Mouse (Mus musculus) limb, embryonic 15.5 days (tissue): Measurements from ENCODE around the gene Glo1. TPM values are rescaled to one million over a fixed set of nuclear protein-coding genes. Genes with fewer than 3 reads are reported as not detected.
"Not testable (repeated sequence)": the region's sequence is repeated elsewhere in the genome, so short reads cannot be mapped to it uniquely, and the experiment has no call there.

Experiments
- ATAC-seq: fragments of 200-750 bp; cut with Nextera tagmentation; 2 replicates; pipeline ENCODE4 v1.8.0; 2017; ENCODE audit warnings: low read depth, moderate TSS enrichment; ENCODE audit not compliant: insufficient number of reproducible peaks, low FRiP score, low TSS enrichment
- H3K27ac ChIP-seq: fragments of 300-500 bp; sonication (generic); 2 replicates; pipeline ENCODE4 v1.5.1; 2015; ENCODE audit warnings: moderate library complexity, mild to moderate bottlenecking, inconsistent platforms
- H3K27me3 ChIP-seq: fragments of 300-500 bp; sonication (generic); 2 replicates; pipeline ENCODE4 v1.6.1; 2015; ENCODE audit warnings: inconsistent platforms
- H3K36me3 ChIP-seq: fragments of 300-500 bp; sonication (generic); 2 replicates; pipeline ENCODE4 v1.6.1; 2015; ENCODE audit warnings: inconsistent platforms
- H3K4me1 ChIP-seq: fragments of 300-500 bp; sonication (generic); 2 replicates; pipeline ENCODE4 v1.6.1; 2015; ENCODE audit warnings: inconsistent platforms
- H3K4me2 ChIP-seq: fragments of 300-500 bp; sonication (generic); 2 replicates; pipeline ENCODE4 v1.6.1; 2015; ENCODE audit warnings: mild to moderate bottlenecking, inconsistent platforms
- H3K4me3 ChIP-seq: fragments of 300-500 bp; sonication (generic); 2 replicates; pipeline ENCODE4 v1.5.1; 2015; ENCODE audit warnings: mild to moderate bottlenecking, inconsistent platforms
- H3K9ac ChIP-seq: fragments of 300-500 bp; sonication (generic); 2 replicates; pipeline ENCODE4 v1.6.1; 2015; ENCODE audit warnings: inconsistent platforms
- H3K9me3 ChIP-seq: fragments of 300-500 bp; sonication (generic); 2 replicates; pipeline ENCODE4 v1.6.1; 2016; ENCODE audit warnings: inconsistent platforms
- WGBS: fragments of 180-500 bp; shearing (Covaris S2); methylation state at CpG from one replicate; pipeline ENCODE4 v1.1.7; 2015; 5-methylcytosine and 5-hydroxymethylcytosine counted together
- polyA plus RNA-seq: library from polyadenylated mRNA; unstranded; fragments of >200 nt; fragmentation: Nextera tagmentation; extraction: Ambion mirVana; gene quantifications from 2 replicates; pipeline ENCODE4 v1.2.1, GENCODE M21; 2015

Gene Glo1
- polyA plus RNA-seq, 1 experiment from 2014 or later, result 186 TPM

GRCm38 (mm10) chr17:30638996-30639395, 12.3 kb upstream of the Glo1 start:
- Histone ChIP-seq H3K36me3 (no peaks in the 10 kb centered on the region), H3K27ac (no peak overlapping the region), H3K4me3 (no peak overlapping the region), H3K27me3 (no peaks in the 10 kb centered on the region), H3K4me2 (no peak overlapping the region), H3K9me3 (no peaks in the 10 kb centered on the region), H3K9ac (no peak overlapping the region), H3K4me1 (no peaks in the 10 kb centered on the region)
- 44% methylated on average over 2 of the region's 2 CpGs for WGBS
- no peak for ATAC-seq

- Histone ChIP-seq H3K4me2 (no peak overlapping the region), H3K27me3 (no peaks in the 10 kb centered on the region), H3K9me3 (no peaks in the 10 kb centered on the region), H3K9ac (no peak overlapping the region), H3K27ac (no peak overlapping the region), H3K4me1 (no peaks in the 10 kb centered on the region), H3K36me3 (no peaks in the 10 kb centered on the region), H3K4me3 (no peak overlapping the region)
- WGBS, result 57% methylated on average over 1 of the region's 1 CpGs
- no peak for ATAC-seq
Measured at GRCm38 (mm10) chr17:30637714-30638113, 11.0 kb upstream of the Glo1 start.

GRCm38 (mm10) chr17:30635367-30635766, 8.7 kb upstream of the Glo1 start:
- H3K4me2 ChIP-seq, result peak overlapping the region; percentile 28; the same call in 1 of the 2 replicates
- ATAC-seq, result no peak
- peak overlapping the region; percentile 22 for H3K4me3 ChIP-seq

GRCm38 (mm10) chr17:30624132-30624531, 2.5 kb downstream of the Glo1 start, which contains the start of gene Dnah8:
Dnah8 (plus strand) TSS chr17:30624354.
- ATAC-seq, H3K27me3 ChIP-seq, H3K4me2 ChIP-seq, H3K4me3 ChIP-seq, H3K4me1 ChIP-seq, H3K27ac ChIP-seq, H3K9ac ChIP-seq, H3K9me3 ChIP-seq, H3K36me3 ChIP-seq: not testable (repeated sequence)
- WGBS, result no CpG with 5 or more reads among the region's 20 CpGs

More at GRCm38 (mm10) chr17:30635367-30635766, 8.7 kb upstream of the Glo1 start:
- 20% methylated on average over 17 of the region's 17 CpGs for WGBS
- Histone ChIP-seq H3K9me3 (no peaks in the 10 kb centered on the region), H3K4me1 (no peaks in the 10 kb centered on the region), H3K36me3 (no peaks in the 10 kb centered on the region), H3K27ac (no peak overlapping the region), H3K9ac (no peak overlapping the region), H3K27me3 (no peaks in the 10 kb centered on the region)

- no peaks in the 10 kb centered on the region for H3K27me3 ChIP-seq
- H3K9me3 ChIP-seq, result no peaks in the 10 kb centered on the region
- ATAC-seq, result no peak
- no peaks in the 10 kb centered on the region for H3K36me3 ChIP-seq
- H3K4me3 ChIP-seq, result no peak overlapping the region
- no peak overlapping the region for H3K4me2 ChIP-seq
- no peak overlapping the region for H3K9ac ChIP-seq
- 74% methylated on average over 3 of the region's 3 CpGs for WGBS
- H3K4me1 ChIP-seq, result no peaks in the 10 kb centered on the region
- H3K27ac ChIP-seq, result no peak overlapping the region
Measured at GRCm38 (mm10) chr17:30623200-30623599, 3.5 kb downstream of the Glo1 start.

- no peak for ATAC-seq
- Histone ChIP-seq H3K4me1 (no peaks in the 10 kb centered on the region), H3K9me3 (no peaks in the 10 kb centered on the region), H3K27ac (no peak overlapping the region), H3K9ac (no peak overlapping the region), H3K4me3 (no peak overlapping the region), H3K4me2 (no peak overlapping the region), H3K27me3 (no peaks in the 10 kb centered on the region), H3K36me3 (no peaks in the 10 kb centered on the region)
- WGBS, result 65% methylated on average over 4 of the region's 4 CpGs
Measured at GRCm38 (mm10) chr17:30621450-30621849, 5.2 kb downstream of the Glo1 start.

GRCm38 (mm10) chr17:30620548-30620947, 6.1 kb downstream of the Glo1 start:
- H3K4me3 ChIP-seq, result no peak overlapping the region
- no peaks in the 10 kb centered on the region for H3K27me3 ChIP-seq
- ATAC-seq, result no peak
- no peaks in the 10 kb centered on the region for H3K36me3 ChIP-seq
- WGBS, result 21% methylated on average over 2 of the region's 2 CpGs
- H3K9me3 ChIP-seq, result no peaks in the 10 kb centered on the region
- H3K9ac ChIP-seq, result no peak overlapping the region
- no peak overlapping the region for H3K27ac ChIP-seq
- no peak overlapping the region for H3K4me2 ChIP-seq
- H3K4me1 ChIP-seq, result no peaks in the 10 kb centered on the region

- 18% methylated on average over 2 of the region's 2 CpGs for WGBS
- H3K4me3 ChIP-seq, result no peak overlapping the region
- no peaks in the 10 kb centered on the region for H3K9me3 ChIP-seq
- no peaks in the 10 kb centered on the region for H3K36me3 ChIP-seq
- H3K27ac ChIP-seq, result no peak overlapping the region
- no peaks in the 10 kb centered on the region for H3K4me1 ChIP-seq
- H3K9ac ChIP-seq, result no peak overlapping the region
- no peak overlapping the region for H3K4me2 ChIP-seq
- H3K27me3 ChIP-seq, result no peaks in the 10 kb centered on the region
- no peak for ATAC-seq
Measured at GRCm38 (mm10) chr17:30619153-30619552, 7.5 kb downstream of the Glo1 start.

GRCm38 (mm10) chr17:30618136-30618891, 8.4 kb downstream of the Glo1 start:
- Histone ChIP-seq H3K9me3 (no peaks in the 10 kb centered on the region), H3K9ac (no peak overlapping the region), H3K4me3 (no peak overlapping the region), H3K36me3 (no peaks in the 10 kb centered on the region), H3K4me2 (no peak overlapping the region), H3K4me1 (no peaks in the 10 kb centered on the region), H3K27me3 (no peaks in the 10 kb centered on the region), H3K27ac (no peak overlapping the region)
- WGBS, result 75% methylated on average over 3 of the region's 3 CpGs
- ATAC-seq, result no peak

GRCm38 (mm10) chr17:30616203-30616602, 10.5 kb downstream of the Glo1 start:
- H3K9me3 ChIP-seq, result no peaks in the 10 kb centered on the region
- no peak overlapping the region for H3K9ac ChIP-seq
- H3K4me3 ChIP-seq, result no peak overlapping the region
- no peak for ATAC-seq
- H3K36me3 ChIP-seq, result no peaks in the 10 kb centered on the region
- no peak overlapping the region for H3K27ac ChIP-seq
- H3K27me3 ChIP-seq, result no peaks in the 10 kb centered on the region
- H3K4me1 ChIP-seq, result peaks cover 4% of the 10 kb centered on the region
- H3K4me2 ChIP-seq, result no peak overlapping the region
- WGBS, result 84% methylated on average over 5 of the region's 5 CpGs

GRCm38 (mm10) chr17:30613350-30613749, 13.3 kb downstream of the Glo1 start:
- Histone ChIP-seq H3K27ac (no peak overlapping the region), H3K4me3 (no peak overlapping the region), H3K9me3 (no peaks in the 10 kb centered on the region), H3K9ac (no peak overlapping the region), H3K27me3 (no peaks in the 10 kb centered on the region), H3K4me2 (no peak overlapping the region), H3K4me1 (peaks cover 22% of the 10 kb centered on the region), H3K36me3 (no peaks in the 10 kb centered on the region)
- no peak for ATAC-seq

- Histone ChIP-seq H3K9me3 (no peaks in the 10 kb centered on the region), H3K9ac (peak overlapping the region; percentile 79), H3K27ac (peak overlapping the region; percentile 89), H3K4me1 (peaks cover 28% of the 10 kb centered on the region), H3K4me3 (peak overlapping the region; percentile 72), H3K4me2 (peak overlapping the region; percentile 51), H3K36me3 (no peaks in the 10 kb centered on the region), H3K27me3 (no peaks in the 10 kb centered on the region)
- 0% methylated on average over 34 of the region's 34 CpGs for whole genome bisulfite sequencing
- peak; percentile 98 for ATAC-seq
Measured at GRCm38 (mm10) chr17:30612075-30612859, 14.4 kb downstream of the Glo1 start.
